Mouse (Mus musculus): ENCODE results near the gene Hepacam2.
"Not testable (repeated sequence)": the region's sequence is repeated elsewhere in the genome, so short reads cannot be mapped to it uniquely, and the experiment has no call there.

The Hepacam2 gene

DNA sequence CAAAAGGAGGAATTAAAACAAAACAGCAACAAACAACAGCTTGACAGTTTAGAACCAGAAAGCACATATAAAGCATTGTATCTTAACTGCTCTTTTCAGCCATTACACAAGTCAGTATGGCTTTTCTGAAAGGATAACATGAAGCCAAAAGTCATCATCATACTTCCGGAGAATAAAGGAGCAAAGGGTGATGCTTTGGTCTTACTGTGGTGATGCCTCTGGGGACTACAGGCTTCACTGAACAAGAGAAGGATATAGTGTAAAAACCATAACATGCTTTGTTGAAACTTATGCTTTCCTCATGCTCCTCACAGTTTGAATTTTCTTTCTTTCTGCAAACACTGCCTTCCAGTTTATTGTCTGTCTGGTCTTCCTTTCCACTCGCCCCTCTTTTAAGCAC is 34.5 kb downstream of the Hepacam2 start:
- DNase-seq (ENCODE audit: low read depth, low spot score): no peak

DNA sequence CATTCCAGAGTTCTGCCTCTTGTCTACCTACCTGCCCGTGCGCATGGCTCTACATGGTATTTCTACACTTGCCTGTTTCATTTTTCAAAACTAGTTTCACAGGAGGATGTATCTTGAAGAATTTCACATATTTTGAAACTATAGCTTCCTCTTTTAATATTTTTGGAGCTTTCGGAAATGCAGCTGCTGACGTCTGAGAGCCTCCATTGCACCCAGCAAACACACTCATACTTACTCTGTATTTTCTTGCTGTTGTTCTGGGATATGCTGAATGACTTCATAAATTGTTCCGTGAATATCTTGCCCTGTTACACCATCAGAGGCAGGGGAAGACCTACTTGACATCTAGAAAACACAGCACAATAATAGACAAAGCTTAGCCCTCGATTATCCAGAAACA is 35.1 kb downstream of the Hepacam2 start:
- no peak for DNase-seq (ENCODE audit: low read depth, low spot score)

DNA sequence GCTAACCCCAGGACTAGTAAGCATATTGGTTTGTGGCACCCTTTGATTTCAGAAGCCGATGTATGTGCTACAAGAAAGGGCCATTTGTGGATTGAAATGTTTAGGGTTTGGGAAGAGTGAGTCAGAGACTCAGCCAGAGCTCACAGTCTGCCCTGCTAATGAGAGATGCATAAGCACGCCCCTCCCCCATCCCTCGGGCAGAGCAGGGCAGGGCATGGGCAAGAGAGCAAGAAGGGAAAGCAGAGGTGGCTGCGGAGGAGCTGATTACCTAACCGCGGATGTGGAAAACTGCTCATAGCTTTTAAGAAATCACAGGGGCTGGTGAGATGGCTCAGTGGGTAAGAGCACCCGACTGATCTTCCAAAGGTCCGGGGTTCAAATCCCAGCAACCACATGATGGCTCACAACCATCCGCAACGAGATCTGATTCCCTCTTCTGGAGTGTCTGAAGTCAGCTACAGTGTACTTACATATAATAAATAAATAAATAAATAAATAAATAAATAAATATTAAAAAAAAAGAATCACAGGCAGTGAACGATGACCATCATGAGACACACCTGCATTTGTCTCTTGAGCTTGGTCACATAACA is 42.1 kb downstream of the Hepacam2 start:
- no peak for DNase-seq (ENCODE audit: low read depth, low spot score)

DNA sequence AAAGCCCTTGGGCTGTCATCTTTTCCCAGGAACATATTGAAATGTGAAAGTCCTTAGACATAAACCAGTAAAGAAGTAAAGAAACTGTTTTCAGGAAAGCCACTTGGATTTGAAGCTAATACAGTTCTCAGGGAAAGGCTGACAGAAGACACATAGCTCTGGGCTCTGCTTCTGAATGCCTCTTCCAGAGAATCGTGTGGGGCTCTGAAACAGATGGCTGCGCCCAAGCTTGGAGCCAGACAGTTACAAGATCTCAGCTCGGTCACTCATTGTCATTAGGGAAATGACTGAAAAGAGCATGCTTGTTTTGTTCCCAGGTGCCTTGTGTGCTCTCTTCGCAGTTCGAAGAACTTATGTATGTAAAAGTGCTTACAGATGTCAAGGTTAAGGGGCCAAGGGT is 43.7 kb downstream of the Hepacam2 start:
- DNase-seq (ENCODE audit: low read depth, low spot score): no peak

DNA sequence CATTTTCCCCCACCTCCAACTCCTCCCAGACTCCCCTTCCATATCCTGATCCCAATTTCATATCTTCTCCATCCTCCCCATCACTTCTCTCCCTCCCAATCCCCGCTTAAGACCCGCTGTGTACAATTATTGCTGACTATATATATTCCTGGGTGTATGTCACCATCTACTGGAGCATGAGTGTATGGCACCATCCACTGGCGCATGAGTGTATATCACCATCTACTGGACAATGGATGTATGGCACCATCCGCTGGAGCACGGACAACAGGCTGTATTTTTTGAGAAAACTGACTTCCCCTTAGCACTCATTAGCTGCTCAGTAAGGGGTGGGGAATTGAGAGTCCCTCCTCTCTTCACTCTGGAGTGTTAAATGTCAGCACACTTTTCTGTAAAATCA is 50.7 kb downstream of the Hepacam2 start:
- DNase-seq (ENCODE audit: low read depth, low spot score): peak; percentile 78

DNA sequence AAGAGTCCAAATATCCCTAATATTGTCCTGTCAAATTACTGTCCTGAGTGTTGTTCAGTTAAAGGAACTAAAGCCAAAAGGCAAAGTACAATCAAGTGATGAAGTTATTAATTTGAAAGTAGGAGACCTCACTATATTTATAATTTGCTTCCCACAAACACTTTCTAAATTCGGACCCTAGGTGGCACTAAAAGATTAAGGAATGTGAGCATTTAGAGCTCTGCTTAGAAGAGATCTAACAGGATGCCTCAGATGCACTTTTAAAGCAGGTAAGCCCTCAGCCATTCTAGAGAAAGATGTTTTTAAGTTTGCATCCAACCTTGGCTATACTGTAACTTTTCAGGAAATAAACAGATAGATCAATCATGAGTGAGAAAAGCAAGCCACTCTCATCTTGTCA is 54.2 kb downstream of the Hepacam2 start:
- DNase-seq (ENCODE audit: low read depth, low spot score): no peak

DNA sequence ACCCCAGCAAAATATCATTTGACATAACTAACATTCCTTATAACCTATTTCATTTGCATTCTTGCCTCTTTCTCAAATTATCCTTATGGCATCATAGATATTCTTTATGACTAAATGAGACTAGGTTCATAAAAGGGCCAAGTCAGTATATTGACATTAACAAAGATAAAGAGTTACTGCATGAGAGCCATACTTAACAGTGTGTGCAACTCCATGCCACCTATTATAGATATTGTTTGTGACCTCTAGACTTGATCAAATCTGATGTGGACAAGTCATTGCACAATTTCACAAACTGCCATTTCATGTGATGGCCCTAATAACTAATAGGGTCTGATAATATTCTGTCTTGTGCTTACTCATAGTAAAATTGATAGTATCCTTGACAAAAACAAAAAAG is 62.0 kb downstream of the Hepacam2 start:
- no peak for DNase-seq (ENCODE audit: low read depth, low spot score)

DNA sequence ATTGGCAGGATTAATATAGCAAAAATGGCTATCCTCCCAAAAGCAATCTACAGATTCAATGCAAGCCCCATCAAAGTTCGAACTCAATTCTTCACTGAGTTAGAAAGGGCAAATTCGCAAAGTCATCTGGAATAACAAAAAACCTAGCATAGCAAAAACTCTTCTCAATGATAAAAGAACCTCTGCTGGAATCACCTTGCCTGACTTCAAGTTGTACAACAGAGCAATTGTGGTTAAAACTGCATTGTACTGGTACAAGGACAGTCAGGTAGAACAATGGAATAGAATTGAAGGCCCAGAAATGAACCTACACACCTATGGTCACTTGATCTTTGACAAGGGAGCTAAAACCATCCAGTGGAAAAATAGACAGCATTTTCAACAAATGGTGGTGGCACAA is 67.1 kb downstream of the Hepacam2 start:
- not testable (repeated sequence) for DNase-seq (ENCODE audit: low read depth, low spot score)

DNA sequence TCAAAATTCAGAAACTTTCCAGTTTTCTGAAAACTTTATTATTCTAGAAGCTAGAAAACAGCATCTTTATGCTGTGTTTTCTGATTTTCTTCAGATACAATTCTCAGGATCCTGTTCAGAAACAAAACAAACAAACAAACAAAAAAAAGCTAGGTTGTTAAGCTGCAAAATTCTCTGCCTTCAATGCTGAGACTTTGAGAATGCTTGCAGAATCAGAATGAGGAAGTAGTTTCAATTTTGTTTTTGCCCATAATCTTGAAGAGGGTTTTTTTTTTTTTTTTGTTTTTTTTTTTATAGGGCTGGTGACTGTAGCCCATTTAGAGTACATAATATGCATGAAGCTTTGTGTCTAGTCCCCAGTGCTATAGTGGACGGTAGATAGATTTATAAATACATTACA is 71.1 kb downstream of the Hepacam2 start:
- DNase-seq (ENCODE audit: low read depth, low spot score): no peak

DNA sequence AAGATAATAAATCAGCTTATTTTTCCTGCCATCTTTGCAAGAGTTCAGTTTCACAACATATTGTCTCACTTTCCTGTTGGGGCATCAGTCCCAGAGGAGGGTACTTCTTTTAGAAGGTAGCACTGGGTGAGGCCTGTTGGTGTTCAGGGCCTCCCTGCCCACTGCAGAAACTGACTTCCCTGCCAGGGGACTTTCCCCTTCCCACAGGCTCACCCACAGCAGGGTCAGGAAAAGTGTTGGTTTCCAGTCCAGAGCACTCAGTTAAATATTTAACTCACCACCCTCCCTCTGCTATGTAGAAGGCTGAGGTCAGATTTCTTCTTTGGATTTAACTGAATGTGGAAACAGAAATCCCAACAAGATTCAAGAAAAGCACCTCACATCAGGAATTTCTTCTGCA is 72.8 kb downstream of the Hepacam2 start:
- not testable (repeated sequence) for DNase-seq (ENCODE audit: low read depth, low spot score)

DNA sequence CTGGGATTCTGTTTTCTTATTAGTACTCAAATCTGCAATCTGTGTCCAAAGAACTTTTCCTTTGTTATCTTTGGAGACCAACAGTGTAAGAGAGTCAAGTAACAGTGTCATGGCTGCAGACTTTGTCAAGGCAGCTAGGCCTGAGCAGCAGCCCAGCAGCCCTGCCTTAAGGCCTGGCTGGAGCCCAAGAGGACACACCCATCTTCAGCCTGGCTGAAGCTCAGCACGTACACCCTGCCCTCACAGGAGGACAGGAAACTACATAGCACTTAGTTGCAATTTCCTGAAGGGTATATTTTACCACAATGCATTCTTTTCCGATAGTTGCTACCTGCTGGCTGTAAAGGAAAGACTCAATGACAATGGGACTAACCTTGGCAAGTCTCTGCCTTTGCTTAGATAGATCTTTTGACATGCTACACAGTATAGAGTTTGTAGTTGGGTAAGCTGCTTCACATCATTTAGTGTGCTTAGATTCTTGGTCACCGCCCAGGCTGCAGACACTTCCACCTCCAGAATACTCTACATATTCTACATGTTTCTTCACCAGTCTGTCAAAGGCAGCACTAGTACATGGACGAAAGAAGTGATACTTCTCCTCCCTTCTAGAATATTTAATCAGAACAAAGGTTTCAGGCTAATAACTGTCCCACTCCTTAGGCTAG is 73.4 kb downstream of the Hepacam2 start:
- not testable (repeated sequence) for DNase-seq (ENCODE audit: low read depth, low spot score)

All from CD4-positive helper T cell, adult 2 months (primary cell).